Mouse (Mus musculus) heart, postnatal 14 days (tissue): ENCODE measurements at regions not wholly inside any gene's neighbourhood (a gene's known extent, or its start where the extent isn't known, plus 50 kb on each side); places are given as distances from the start of the nearest gene placed in this dataset.

Source experiments
- DNase-seq, 2 experiments: peaks; one replicate each; pipeline ENCODE4 v3.0.0; 2021 to 2022
- intact Hi-C: fragments of 180-260 bp; cut with DNase I; formaldehyde crosslinking; loops from one replicate; pipeline ENCODE4 v1.15.1; 2025

DNA sequence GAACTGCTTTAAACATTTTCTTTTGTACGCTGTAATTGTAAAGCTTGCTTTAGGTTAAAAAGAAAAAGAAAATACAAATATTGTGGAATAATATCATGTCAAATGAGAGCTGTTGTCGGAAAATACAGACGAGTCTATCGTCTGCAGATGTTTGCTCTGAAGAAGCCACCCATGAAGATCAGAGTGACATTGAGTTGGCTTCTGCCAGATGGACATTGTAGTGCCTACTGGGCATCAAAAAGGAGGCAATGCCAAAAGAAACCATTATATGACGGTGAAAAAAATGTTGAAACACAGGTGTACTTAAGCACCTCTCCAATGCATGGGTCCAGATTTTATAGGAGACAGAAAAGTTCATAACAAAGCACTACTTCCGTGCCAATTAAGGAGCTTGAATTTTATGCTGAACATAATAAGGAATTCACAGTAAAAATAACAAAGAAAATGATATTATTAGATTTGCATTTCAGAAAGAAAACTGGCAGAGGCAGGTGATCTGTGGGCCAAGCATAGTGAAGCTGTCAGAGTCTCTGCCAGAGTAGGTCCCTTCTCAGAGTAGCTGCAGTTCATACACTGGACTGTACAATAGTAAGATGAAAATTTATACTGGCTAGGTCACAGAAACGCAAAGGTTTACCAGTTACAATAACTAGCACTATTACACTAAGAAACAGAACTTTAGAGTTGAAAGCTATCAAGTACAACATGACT lies 718.9 kb downstream of the Dach1 start:
- no peak for DNase-seq
- intact Hi-C loops, result no loop called here

DNA sequence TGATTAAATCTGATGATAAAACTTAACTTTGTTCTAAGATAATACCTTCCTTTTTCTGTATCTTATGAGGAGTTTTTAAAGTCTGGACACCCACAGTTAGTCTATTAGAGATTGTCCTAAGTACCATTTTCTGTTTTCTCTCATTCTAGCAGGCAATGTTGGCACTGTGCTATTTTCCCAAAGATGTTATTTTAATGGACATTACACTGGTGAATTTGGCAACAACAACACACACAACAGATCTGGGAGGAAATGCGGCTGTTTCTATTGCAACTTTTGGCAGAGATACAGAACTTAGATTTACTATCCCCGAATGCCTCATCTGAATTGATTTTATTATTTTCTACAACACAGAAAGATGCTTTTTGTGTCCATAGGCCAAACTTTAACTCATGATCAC lies 720.9 kb downstream of the Dach1 start:
- DNase-seq, result no peak
- intact Hi-C loops, result no loop called here

DNA sequence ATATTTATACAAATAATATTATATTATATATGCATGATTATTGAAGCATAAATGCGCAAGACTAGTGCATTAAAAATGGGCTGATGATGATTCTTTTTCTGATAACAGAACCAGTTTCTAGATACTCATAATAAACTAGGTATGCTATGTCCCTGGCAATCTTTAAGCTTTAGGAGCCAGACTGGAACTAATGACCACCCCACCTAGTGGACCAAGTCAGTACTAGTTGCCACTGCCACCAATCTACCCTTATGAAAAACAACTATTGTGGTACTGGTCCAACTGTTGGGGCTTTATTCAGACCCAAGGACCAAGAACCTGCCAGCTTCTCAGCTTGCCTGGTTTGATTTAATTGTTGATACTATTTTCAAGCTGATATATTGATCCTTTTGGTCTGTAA lies 722.8 kb downstream of the Dach1 start:
- DNase-seq, result no peak
- intact Hi-C loops, result no loop called here

DNA sequence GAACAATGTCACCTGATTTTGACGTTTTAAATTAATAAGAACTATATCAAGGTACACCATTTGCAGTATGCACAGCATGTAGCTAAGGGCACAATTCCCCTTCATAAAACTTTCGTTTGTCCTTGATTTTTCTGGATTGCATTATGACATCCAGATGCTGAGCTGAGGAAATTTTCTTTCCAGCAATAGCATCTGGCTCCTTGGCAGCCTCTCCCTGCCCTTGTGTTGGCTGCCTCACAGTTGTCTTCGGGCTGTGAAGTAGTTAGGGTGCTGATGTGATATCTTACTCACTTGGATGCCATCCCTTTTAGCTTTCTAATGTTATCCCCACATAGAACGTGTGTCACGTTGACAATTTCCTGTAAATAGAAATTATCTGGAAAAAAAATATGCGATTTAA lies 729.2 kb downstream of the Dach1 start:
- intact Hi-C loops, result no loop called here

DNA sequence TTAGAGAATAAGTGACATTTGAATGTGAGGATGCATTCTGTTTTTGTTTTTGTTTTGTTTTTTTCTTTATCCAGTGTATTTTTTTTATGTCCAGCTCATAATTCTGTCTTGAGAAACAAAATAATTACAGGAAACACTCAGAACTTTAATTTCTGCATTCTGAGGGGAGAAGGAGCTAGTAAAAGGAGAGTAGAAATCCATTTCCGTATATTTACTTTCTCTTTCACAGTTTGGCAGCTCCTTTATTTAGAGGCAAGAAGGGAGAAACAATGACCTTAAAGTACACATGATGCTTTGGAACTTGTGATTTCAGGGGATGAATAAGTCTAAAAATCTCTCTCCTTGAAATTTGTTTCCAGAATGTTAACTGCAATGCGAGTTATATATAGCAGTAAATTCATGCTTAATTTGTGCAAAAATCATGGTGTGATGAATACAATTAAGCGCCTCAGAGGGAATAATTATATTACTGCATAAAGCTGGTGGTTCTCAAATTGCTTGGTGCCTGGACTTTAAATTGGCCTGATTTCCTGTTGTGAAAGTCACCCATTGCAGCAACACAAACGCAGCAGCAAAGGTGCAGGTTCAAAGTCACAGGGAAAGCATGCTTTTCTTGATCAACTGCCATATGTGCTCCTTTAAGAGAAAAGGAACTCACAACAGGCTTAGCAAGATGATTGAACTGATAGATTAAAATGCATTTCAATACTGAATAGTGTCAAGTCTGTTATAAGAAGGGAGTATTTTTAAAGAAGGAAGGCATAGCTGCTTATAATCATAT lies 733.9 kb downstream of the Dach1 start:
- intact Hi-C loops, result no loop called here
- DNase-seq, result no peak

More for the DNA sequence above, 729.2 kb downstream of the Dach1 start:
- DNase-seq, result peak in 1 of 2 experiments; percentile 3

DNA sequence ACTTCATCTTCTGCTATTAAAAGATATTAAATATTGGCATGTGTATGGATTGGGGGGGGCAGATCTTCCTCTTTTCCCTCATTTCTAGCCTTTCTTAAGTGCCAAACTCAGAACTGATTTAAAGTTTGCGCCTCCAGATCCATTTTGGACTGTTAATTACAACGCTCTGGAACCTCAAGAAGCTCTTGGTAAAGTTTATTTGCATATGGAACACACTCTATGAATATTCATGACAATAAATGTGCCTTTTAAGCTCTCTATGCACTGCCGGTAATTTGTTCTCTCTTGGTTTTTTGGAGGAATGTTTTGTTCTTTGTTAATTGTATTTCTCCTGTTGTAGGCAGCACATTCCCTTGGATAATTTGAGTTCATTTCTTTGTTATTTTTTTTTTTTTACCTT lies 738.3 kb downstream of the Dach1 start:
- no peak for DNase-seq
- intact Hi-C loops, result no loop called here

DNA sequence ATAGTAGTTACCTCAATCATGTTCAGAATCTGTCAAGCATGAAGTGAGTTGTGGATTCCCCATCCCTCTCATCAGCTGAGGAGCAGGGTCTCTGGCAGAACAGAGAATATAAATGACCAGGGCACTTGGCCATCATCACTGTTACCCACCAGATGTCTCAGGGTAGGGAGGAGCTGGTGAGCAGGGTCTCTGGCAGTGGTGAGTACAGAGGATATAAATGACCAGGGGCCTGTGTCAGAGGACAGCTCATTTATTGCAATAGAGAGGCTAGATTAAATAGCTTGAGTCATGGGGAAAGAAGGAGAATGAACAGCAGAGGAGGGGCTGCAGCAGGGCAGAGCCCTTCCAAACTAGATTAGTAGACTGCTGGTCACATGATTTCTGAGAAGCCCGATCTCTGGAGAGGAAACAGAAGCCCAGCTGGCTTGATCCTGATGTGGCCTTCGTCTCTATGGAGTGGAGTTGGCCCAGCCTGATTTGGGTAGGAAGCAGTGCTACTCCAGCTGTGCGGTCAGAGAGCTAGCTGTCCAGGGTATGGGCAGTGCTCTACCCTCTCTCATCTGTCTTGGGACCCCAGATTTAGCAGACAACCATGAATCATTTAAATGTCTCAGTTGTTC lies 766.3 kb downstream of the Dach1 start:
- peak in 1 of 2 experiments; percentile 5 for DNase-seq
- intact Hi-C loops, result no loop called here

DNA sequence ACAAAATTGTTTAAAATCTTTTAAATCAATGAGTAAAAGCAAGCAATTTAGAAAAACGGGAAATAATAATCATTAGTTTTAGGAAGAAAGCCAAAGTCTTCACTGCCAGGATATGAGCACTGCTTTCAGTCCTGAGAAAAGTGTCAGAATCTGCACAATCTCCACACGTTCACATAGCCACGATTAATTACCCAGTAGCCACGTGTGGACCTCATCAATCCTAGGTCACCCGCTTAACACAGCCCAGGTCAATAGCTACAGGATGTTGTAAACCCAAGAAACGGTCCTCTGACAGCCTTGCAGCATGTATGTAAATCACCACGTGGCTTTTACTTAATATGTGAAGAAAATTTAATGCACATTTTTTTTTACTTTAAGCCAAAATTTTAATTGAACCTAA lies 773.2 kb downstream of the Dach1 start:
- intact Hi-C loops, result no loop called here
- no peak for DNase-seq

DNA sequence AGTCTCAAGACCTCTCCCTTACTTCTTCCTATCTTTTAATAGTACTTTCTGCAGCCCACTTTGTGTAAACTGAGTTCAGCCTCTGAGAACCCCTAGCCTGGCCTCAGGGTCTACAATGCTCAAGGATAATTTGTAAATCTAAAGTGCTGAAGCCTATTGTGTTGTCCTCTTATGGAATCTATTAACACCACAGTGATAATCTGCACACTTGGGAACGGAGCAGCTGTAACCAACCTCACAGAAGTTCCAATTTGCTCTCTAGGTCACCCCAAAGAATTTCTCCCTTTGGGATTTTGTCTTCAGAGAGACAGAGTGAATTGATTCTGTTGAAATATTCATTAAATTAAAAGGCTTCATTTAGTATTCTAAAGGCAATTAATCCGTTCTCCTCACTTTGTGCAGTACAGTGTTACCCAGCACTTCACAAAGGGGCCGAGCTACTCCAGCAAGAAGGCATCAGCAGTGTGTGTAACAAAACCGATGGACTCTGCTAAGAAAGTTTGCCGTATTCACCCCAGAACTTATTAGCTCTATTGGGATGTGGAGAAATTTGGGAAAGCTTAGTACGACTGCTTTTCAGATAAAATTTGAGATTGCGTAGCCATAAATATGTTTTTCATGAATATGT lies 773.7 kb downstream of the Dach1 start:
- intact Hi-C loops, result no loop called here
- no peak for DNase-seq

DNA sequence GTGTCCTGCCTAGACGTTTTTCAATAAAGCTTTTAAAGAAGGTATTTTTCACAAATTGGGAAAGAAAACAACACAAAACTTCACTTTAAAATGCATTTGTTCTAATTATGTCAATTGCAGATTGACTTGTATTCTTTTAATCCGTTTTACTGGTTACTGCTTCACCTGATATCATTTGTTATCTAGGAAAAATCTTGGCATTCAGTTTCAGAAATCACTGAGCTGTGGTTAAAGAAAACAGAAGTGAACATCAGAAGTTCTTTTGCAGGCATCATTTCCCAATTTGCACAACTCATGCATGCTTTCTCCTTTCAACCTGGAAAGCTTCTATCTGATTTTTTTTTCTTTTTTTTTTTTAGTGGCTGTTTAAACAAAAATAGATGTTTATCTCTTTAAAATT lies 780.6 kb downstream of the Dach1 start:
- intact Hi-C loops, result no loop called here
- no peak for DNase-seq

DNA sequence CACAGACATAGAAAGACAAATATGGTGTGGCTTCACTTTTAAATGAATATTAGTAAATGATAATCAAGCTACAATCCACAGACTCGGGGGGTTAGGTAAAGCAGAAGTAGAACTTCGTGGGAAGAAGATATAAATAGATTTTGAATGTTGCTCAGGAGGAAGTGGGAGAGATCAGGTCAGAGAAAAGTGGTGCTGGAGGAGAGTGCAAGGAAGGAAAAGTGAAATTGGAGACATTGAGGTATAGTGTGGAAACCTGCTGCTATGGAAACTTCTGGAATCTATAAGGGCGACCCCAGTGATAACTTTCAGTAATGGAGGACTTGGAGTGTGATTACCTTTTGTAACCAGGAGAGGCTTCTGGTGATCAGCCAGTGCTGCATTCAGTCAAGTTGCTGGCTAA lies 789.4 kb downstream of the Dach1 start:
- intact Hi-C loops, result no loop called here
- DNase-seq, result no peak

DNA sequence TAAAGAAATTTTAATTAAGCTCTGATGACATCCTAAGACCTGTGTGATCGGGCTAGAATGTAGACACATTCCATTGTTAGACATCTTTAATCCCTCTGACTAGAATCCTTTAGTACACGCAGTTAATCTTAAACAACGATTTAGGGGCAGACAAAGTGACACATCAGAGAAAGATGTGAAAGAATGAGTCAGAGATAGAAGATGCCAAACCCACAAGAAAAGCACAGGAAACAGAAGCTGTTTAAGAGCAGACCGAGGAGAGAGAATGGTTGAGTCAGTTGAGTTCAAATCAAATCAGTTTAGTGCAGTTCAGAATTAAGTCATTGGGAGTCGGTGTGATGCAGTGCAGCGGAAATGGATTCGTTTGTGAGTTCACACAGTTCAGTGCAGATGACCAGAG lies 812.6 kb downstream of the Dach1 start:
- intact Hi-C loops, result no loop called here
- no peak for DNase-seq

DNA sequence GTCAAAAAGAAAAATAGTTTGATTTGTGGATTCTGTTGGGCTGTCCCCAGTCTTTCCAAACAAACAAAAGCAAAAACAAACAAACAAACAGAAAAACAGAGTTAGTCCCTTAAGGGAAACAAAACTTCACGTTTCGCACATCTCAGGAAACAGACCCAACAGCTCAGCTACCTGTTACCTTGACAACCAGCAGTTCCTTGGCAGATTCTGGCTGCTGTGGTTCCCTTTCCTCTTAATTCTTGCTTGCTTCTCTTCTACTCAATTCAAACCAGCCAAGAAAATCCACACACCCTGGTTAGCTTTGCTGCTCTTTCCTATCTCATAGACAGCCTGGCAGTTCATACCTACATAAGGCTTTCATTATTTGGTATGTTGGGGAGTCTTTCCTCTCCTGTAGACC lies 821.6 kb downstream of the Dach1 start:
- intact Hi-C loops, result no loop called here
- DNase-seq, result no peak

DNA sequence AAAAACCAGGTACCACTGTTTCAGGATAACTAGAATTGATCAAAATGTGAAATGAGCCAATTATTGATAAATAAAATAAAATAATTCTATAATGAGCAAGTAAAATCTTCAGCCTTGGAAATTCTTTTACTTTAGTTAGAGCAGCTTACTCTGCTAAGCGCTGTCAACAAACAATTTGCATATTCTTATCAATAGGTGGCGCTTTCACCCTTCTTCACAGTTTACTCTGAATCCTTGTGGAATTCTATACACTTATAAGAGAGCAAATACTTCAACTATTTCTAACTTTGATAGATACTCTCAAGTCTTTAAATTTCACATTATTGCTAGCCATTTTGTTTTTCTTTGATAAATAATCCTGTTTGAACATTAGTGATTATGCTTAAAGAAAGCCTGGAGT lies 812.5 kb upstream of the Klhl1 start:
- DNase-seq, result peak in 1 of 2 experiments; percentile 6
- intact Hi-C loops, result loop anchor here (5.0 to 10.0 kb wide), 3 partner anchors 226 to 1691 kb away; no protein-coding TSS in a partner anchor

DNA sequence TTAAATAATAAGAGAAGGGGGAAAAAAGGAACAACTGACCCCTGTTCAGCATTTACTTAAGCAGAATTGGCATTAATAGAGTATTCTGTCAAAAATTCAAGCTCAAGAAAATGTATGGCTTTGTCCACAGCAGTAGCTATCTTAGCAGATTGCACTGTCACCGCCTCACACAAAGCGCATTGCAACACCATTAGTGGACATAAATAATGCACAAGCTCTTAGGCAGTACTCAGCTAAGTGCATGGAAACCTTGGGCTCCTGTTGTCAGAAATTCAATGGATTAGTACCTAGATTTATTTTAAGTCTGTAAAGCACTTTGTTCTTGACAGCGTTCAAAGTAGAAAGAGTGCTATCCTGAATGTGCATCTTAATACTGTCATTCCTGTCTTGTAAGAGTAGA lies 811.1 kb upstream of the Klhl1 start:
- intact Hi-C loops, result loop anchor here (5.0 to 10.0 kb wide), 3 partner anchors 227 to 1692 kb away; no protein-coding TSS in a partner anchor

DNA sequence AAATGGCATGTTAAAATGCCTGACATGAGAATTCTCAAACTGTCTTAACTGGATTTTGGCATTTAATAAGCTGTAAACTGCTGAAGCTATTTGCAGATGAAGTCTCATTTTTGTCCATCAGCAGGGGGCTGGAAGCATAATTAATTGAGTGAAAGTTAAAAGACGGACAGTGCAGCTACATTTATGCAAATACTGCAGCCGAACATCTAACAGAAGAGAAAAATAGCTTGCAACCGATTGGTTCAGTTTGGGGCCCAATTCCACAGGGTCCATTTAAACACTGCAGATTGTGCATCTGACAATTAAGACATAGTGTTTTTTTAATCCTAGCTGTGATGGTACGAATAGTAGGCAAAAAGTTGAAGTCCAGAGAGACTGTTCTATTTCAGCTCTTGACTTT lies 774.2 kb upstream of the Klhl1 start:
- intact Hi-C loops, result no loop called here
- no peak for DNase-seq

More for the DNA sequence above, 811.1 kb upstream of the Klhl1 start:
- no peak for DNase-seq

DNA sequence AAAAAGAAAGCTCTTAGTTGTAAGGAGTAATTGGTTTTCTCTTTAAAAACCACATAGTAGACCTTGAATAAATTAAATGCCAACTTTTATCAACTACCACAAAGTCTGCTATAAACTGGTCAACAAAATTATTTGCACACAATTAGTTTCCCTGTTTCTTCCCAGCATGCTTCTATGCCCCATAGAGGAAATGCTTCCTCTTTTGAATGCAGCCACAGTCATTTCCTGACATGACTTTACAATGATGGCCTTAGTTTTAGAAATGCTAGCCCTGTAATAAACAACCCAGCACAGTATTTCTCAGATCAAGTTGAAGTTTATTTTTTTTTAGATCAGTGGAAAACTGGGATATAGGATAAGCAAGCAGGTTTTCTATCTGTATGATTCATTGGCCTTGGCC lies 768.5 kb upstream of the Klhl1 start:
- DNase-seq, result no peak

DNA sequence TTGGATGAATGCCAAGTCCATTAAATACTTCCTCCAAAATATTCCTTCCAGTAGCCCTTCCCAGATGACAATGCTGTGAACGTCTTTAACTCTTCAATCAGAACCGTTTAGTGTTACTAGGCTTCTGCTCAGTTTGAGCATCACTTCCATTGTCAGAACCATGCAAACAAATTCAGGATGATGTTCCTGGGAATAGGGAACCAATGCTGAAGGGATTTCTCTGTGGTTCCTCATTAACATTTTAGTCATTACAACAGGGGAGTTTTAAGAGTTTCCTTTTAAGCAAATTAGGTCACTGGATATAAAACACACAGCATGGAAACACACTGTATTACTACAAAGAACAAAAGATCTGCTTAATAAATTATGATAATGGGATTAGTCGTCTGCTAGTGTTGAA lies 739.6 kb upstream of the Klhl1 start:
- intact Hi-C loops, result no loop called here
- DNase-seq, result no peak

More for the DNA sequence above, 768.5 kb upstream of the Klhl1 start:
- intact Hi-C loops, result no loop called here
